Mouse (Mus musculus) gastrocnemius, postnatal 4 days (tissue): Measurements from ENCODE around the gene Sh3bgr. TPM values are rescaled to one million over a fixed set of nuclear protein-coding genes. Genes with fewer than 3 reads are reported as not detected.

Source experiments
- total RNA-seq, 2 experiments: library from RNA; stranded (reverse); gene quantifications; 2 replicates each; pipeline ENCODE4 v1.2.3; 2021

Gene Sh3bgr
- total RNA-seq, 2 experiments from 2014 or later = 439 to 518 TPM

Other genes starting within 250 kb of the Sh3bgr start
- gene Psmg1, start 209.5 kb upstream of the Sh3bgr start, total RNA-seq = 10 to 100 TPM; 22.2 to 24.6 TPM
- gene Brwd1, start 117.9 kb upstream of the Sh3bgr start, total RNA-seq = 100 to 1,000 TPM; 118 to 133 TPM
- gene Hmgn1, start 72.7 kb upstream of the Sh3bgr start, total RNA-seq = 100 to 1,000 TPM; 172 to 185 TPM
- 10 to 100 TPM; 14.0 to 18.1 TPM for gene Wrb, start 55.0 kb upstream of the Sh3bgr start, total RNA-seq
- gene Lca5l, start 8.2 kb upstream of the Sh3bgr start, total RNA-seq = 1 to 10 TPM; 1.6 to 2.0 TPM
- gene B3galt5, start 35.4 kb downstream of the Sh3bgr start, total RNA-seq = under 1 TPM; 0.10 to 0.23 TPM
- gene Itgb2l, start 243.2 kb downstream of the Sh3bgr start, total RNA-seq = not detected